Mouse (Mus musculus) heart, embryonic 11.5 days (tissue): Measurements from ENCODE around the gene Olfr305. TPM values are rescaled to one million over a fixed set of nuclear protein-coding genes. Genes with fewer than 3 reads are reported as not detected.
"Not testable (repeated sequence)": the region's sequence is repeated elsewhere in the genome, so short reads cannot be mapped to it uniquely, and the experiment has no call there.

ENCODE experiments used
- ATAC-seq: fragments of 200-750 bp; cut with Nextera tagmentation; replicated peaks from 2 replicates; pipeline ENCODE4 v1.8.0; 2017; ENCODE audit warnings: moderate library complexity; ENCODE audit not compliant: insufficient number of reproducible peaks, low FRiP score, low TSS enrichment
- H3K27ac ChIP-seq: fragments of 300-500 bp; sonication (generic); 2 replicates; pipeline ENCODE4 v1.5.1; 2014; ENCODE audit warnings: mild to moderate bottlenecking, low read depth, low read length
- H3K27me3 ChIP-seq: fragments of 300-500 bp; sonication (generic); 2 replicates; pipeline ENCODE4 v1.6.1; 2014; ENCODE audit warnings: mild to moderate bottlenecking, low read length, mixed read lengths; ENCODE audit not compliant: control insufficient read depth, insufficient read depth
- H3K36me3 ChIP-seq: fragments of 300-500 bp; sonication (generic); 2 replicates; pipeline ENCODE4 v1.6.1; 2014; ENCODE audit warnings: mild to moderate bottlenecking, low read length, moderate library complexity, mixed read lengths; ENCODE audit not compliant: control insufficient read depth, insufficient read depth
- H3K4me1 ChIP-seq: fragments of 300-500 bp; sonication (generic); 2 replicates; pipeline ENCODE4 v1.6.1; 2014; ENCODE audit warnings: low read length; ENCODE audit not compliant: control insufficient read depth, insufficient read depth
- H3K4me2 ChIP-seq: fragments of 300-500 bp; sonication (generic); 2 replicates; pipeline ENCODE4 v1.6.1; 2014; ENCODE audit warnings: mild to moderate bottlenecking, moderate library complexity
- H3K4me3 ChIP-seq: fragments of 300-500 bp; sonication (generic); 2 replicates; pipeline ENCODE4 v1.5.1; 2014; ENCODE audit warnings: low read depth, low read length
- H3K9ac ChIP-seq: fragments of 300-500 bp; sonication (generic); 2 replicates; pipeline ENCODE4 v1.6.1; 2014; ENCODE audit warnings: mild to moderate bottlenecking, low read depth, low read length, moderate library complexity
- H3K9me3 ChIP-seq: fragments of 300-500 bp; sonication (generic); replicated peaks from 2 replicates; pipeline ENCODE4 v1.6.1; 2016; ENCODE audit warnings: low read length; ENCODE audit not compliant: control insufficient read depth
- WGBS: fragments of 180-500 bp; shearing (Covaris S2); extraction: QIAGEN DNeasy Blood & Tissue Kit; methylation state at CpG from one replicate; pipeline ENCODE4 v1.1.7; 2014; ENCODE audit not compliant: insufficient replicate concordance; 5-methylcytosine and 5-hydroxymethylcytosine counted together
- polyA plus RNA-seq: library from polyadenylated mRNA; unstranded; fragments of >200 nt; fragmentation: Nextera tagmentation; extraction: Ambion mirVana; gene quantifications from 2 replicates; pipeline ENCODE4 v1.2.1, GENCODE M21; 2014

The Olfr305 gene
- not detected in 2 replicates for polyA plus RNA-seq

DNA sequence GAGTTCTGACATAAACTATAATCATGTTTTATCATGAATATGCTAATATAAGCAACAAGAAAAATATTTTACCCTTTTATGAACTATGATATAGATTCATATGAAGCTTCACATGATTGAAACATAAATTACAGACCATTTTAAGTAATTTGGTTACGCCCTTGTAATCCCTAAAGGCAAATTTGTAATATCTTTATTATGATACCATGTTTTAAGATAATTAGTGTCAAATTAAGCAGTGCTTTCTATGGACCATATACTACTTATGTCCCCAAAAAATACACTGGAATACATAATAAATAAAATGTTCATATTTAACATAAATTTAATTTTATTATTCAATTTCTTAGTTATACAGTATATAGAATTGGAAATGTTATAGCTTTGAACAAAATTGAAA, at the start of gene Olfr305:
Olfr305 (minus strand) TSS at position 101 of the 400 bp plus-strand sequence.
- Histone ChIP-seq H3K4me1 (no peaks in the 10 kb centered on the region), H3K36me3 (no peaks in the 10 kb centered on the region), H3K4me3 (no peak within 1 kb of the TSS), H3K27me3 (no peaks in the 10 kb centered on the region), H3K27ac (no peak within 1 kb of the TSS), H3K9me3 (no peaks in the 10 kb centered on the region), H3K4me2 (no peak within 1 kb of the TSS), H3K9ac (no peak within 1 kb of the TSS)
- ATAC-seq = no peak
- WGBS = 71% methylated on average over 1 of the region's 1 CpGs

- no peak within 1 kb of the TSS for H3K27ac ChIP-seq
- no peaks in the 10 kb centered on the region for H3K4me1 ChIP-seq
- H3K9ac ChIP-seq = no peak within 1 kb of the TSS
- H3K27me3 ChIP-seq = no peaks in the 10 kb centered on the region
- H3K36me3 ChIP-seq = no peaks in the 10 kb centered on the region
- no peaks in the 10 kb centered on the region for H3K9me3 ChIP-seq
- WGBS = 77% methylated on average over 2 of the region's 2 CpGs
- H3K4me3 ChIP-seq = no peak within 1 kb of the TSS
- H3K4me2 ChIP-seq = no peak within 1 kb of the TSS
- no peak for ATAC-seq
Observed at GRCm38 (mm10) chr7:86403546-86403945, 36.8 kb upstream of the Olfr305 start, which contains the start of gene Olfr301. Olfr301 (plus strand) TSS chr7:86403846.

DNA sequence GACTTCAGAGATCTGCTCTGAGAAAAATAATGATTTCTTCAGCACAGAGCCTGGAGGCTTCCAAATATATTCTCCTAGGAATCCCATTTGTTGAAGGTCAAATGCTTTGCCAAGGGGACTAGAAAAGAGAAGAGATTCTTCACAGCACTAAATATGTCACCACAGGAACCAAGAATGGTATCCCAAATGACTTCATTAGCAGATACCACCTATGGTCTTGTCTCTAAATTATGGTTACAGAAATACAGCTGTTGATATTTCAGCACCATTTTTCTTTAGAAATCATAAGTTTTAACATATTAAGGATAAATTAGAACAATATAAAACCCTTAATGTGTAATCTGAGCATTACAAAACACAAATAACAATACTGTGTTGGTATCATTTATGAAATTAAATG, 31.0 kb upstream of the Olfr305 start, which contains the start of gene Olfr303:
Olfr303 (minus strand) TSS at position 101 of the 400 bp plus-strand sequence.
- H3K9me3 ChIP-seq = no peaks in the 10 kb centered on the region
- no peaks in the 10 kb centered on the region for H3K36me3 ChIP-seq
- no peak within 1 kb of the TSS for H3K9ac ChIP-seq
- no peak for ATAC-seq
- H3K27me3 ChIP-seq = no peaks in the 10 kb centered on the region
- no peaks in the 10 kb centered on the region for H3K4me1 ChIP-seq
- H3K4me3 ChIP-seq = no peak within 1 kb of the TSS
- no peak within 1 kb of the TSS for H3K4me2 ChIP-seq
- no peak within 1 kb of the TSS for H3K27ac ChIP-seq

DNA sequence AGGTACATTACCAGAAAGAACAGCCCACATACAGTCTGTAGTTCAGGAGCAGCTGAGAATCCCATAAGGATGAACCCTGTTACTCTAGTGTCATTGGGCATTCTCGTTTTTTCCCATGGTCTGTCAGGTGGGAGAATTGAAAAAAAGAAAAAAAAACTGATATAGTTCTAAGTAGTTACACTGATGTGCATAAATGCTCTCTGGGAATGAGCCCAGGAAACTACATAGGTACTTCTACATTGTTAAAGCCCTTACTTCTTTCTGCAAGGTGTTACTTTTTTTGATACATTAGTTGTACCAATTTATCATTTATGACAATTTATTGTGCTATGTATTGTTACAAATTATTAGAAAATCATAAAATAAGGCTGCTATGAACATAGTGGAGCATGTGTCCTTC, 19.8 kb upstream of the Olfr305 start, which contains the start of gene Olfr304:
Olfr304 (minus strand) TSS at position 101 of the 400 bp plus-strand sequence.
- Histone ChIP-seq H3K36me3 (no peaks in the 10 kb centered on the region), H3K4me3 (no peak within 1 kb of the TSS), H3K9me3 (no peaks in the 10 kb centered on the region), H3K4me2 (no peak within 1 kb of the TSS), H3K27me3 (no peaks in the 10 kb centered on the region), H3K27ac (no peak within 1 kb of the TSS), H3K4me1 (no peaks in the 10 kb centered on the region), H3K9ac (no peak within 1 kb of the TSS)
- no peak for ATAC-seq
- WGBS = 44% methylated on average over 1 of the region's 1 CpGs

- H3K36me3 ChIP-seq = no peaks in the 10 kb centered on the region
- H3K27me3 ChIP-seq = no peaks in the 10 kb centered on the region
- no peaks in the 10 kb centered on the region for H3K4me1 ChIP-seq
- ATAC-seq = no peak
- no peak overlapping the region for H3K4me3 ChIP-seq
- no peak overlapping the region for H3K4me2 ChIP-seq
- no peak overlapping the region for H3K27ac ChIP-seq
- 76% methylated on average over 3 of the region's 3 CpGs for WGBS
- no peak overlapping the region for H3K9ac ChIP-seq
- H3K9me3 ChIP-seq = no peaks in the 10 kb centered on the region
Observed at GRCm38 (mm10) chr7:86385769-86386168, 19.0 kb upstream of the Olfr305 start.

DNA sequence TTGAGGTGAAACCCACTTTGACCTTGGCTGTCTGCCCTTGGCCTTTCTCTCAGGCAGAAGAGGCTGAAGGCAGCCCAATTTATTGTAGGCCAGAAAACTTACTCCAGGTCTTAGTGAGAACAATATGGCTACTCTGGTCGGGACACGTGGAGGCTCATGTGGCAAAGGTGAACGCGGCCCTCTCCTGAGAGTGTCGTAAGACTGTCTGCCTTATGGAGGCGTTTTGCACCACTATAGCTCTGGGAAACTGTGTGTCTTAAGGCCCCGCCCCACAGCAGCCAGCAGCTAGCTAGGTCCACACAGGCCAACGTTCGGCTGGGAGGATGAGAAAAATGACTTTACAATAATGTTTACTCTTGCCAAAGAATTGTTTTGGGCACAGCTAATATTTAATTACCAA, 20.4 kb downstream of the Olfr305 start:
- not testable (repeated sequence) for H3K4me1 ChIP-seq, H3K4me2 ChIP-seq, H3K36me3 ChIP-seq, H3K27ac ChIP-seq, H3K27me3 ChIP-seq, ATAC-seq, H3K9me3 ChIP-seq, H3K4me3 ChIP-seq, H3K9ac ChIP-seq
- WGBS = 89% methylated on average over 9 of the region's 9 CpGs

DNA sequence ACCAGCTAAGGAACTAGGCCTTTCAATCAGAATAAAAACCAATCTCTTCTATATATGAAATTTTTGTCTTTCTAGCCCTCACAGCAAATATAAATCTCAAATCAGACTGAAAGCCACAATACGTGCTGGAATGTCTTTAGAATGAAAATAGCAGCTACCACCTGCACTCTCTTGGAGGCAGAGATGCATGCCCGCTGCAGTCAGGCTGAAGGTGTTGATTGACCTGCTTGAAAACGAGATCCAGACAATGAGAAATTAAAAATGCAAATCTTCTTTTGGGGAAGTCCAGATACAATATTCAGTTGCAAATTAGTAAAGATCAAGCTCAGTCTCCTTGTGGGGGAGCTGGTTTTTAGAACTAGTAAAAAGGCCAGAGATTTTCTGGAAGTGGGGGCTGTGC, 22.5 kb downstream of the Olfr305 start:
- WGBS = 73% methylated on average over 3 of the region's 3 CpGs

GRCm38 (mm10) chr7:86342881-86343565, 23.7 kb downstream of the Olfr305 start:
- WGBS = 69% methylated on average over 14 of the region's 14 CpGs
- no peak overlapping the region for H3K27ac ChIP-seq

More for the DNA sequence above, 22.5 kb downstream of the Olfr305 start:
- Histone ChIP-seq H3K4me3 (no peak overlapping the region), H3K9ac (no peak overlapping the region), H3K27ac (no peak overlapping the region), H3K9me3 (no peaks in the 10 kb centered on the region; the same call in 1 of the 2 replicates), H3K36me3 (no peaks in the 10 kb centered on the region), H3K4me2 (no peak overlapping the region), H3K27me3 (no peaks in the 10 kb centered on the region), H3K4me1 (no peaks in the 10 kb centered on the region)
- no peak for ATAC-seq

GRCm38 (mm10) chr7:86337486-86337885, 29.2 kb downstream of the Olfr305 start, which contains the start of gene Olfr307:
Olfr307 (minus strand) TSS chr7:86337586.
- Histone ChIP-seq H3K27me3 (no peaks in the 10 kb centered on the region), H3K9me3 (no peaks in the 10 kb centered on the region), H3K4me3 (no peak within 1 kb of the TSS), H3K4me1 (no peaks in the 10 kb centered on the region), H3K9ac (no peak within 1 kb of the TSS), H3K36me3 (no peaks in the 10 kb centered on the region), H3K4me2 (no peak within 1 kb of the TSS), H3K27ac (no peak within 1 kb of the TSS)
- no peak for ATAC-seq
- 68% methylated on average over 1 of the region's 1 CpGs for WGBS

More at GRCm38 (mm10) chr7:86342881-86343565, 23.7 kb downstream of the Olfr305 start:
- H3K27me3 ChIP-seq = no peaks in the 10 kb centered on the region
- no peak for ATAC-seq
- no peak overlapping the region for H3K4me3 ChIP-seq
- no peaks in the 10 kb centered on the region for H3K9me3 ChIP-seq
- H3K36me3 ChIP-seq = no peaks in the 10 kb centered on the region
- no peak overlapping the region for H3K9ac ChIP-seq
- no peak overlapping the region for H3K4me2 ChIP-seq
- no peaks in the 10 kb centered on the region for H3K4me1 ChIP-seq
